Mouse (Mus musculus) cerebellum, postnatal 14 days (tissue): ENCODE measurements around the gene Zfp354a.
A peak's percentile ranks its signal among the peaks of the same experiment; 100 is the strongest.
"Not testable (repeated sequence)": the region's sequence is repeated elsewhere in the genome, so short reads cannot be mapped to it uniquely, and the experiment has no call there.

Source experiments
- DNase-seq, 2 experiments: peaks; one replicate each; pipeline ENCODE4 v3.0.0; 2021; ENCODE audit warnings: mixed read lengths in 2 of 2

Gene Zfp354a

GRCm38 (mm10) chr11:51059151-51059571, at the start of gene Zfp354a:
Gene Zfp354a (plus strand): TSS chr11:51059257.
- DNase-seq = peak; percentile 87 to 90

DNA sequence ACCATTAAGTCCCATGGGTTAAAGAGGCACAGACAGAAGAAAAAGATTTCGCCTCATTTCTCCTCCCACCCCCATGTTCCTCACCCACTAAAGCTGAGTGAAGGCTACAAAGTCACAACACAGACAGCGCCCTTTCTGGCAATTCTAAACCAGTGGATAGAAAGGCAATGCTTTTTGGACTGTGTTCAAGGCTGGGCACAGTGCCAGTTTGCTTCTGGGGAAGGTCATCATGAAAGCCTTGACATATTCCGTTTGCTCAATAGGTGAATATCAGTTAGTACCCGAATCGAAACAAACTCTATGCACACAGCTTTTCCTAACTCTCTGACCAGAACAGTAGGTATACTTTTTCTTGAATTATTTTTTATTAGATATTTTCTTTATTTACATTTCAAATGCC, 47.2 kb upstream of the Zfp354a start:
- DNase-seq = peak; percentile 34 to 63

DNA sequence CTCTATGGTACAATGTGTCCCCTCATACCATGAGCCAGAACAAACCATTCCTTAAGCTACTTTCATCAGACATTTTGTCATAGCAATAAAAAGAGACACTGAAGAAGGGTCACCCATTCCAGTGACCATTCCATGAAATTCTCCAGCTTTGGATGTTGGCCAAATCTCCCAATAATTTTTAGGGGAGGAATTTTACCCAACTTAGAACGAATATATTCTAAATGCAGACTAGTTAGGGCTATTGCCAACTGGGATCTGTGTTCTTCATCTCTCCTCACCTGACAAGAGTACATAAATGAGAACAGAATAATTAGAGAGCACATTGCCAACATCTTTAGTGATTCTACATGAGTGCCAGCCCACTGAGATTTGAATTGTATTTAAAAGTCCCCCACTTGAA, 45.1 kb upstream of the Zfp354a start, which contains the start of gene Olfr54:
Gene Olfr54, plus strand, starts transcription at position 301 of the 400 bp plus-strand sequence.
- DNase-seq = no peak

DNA sequence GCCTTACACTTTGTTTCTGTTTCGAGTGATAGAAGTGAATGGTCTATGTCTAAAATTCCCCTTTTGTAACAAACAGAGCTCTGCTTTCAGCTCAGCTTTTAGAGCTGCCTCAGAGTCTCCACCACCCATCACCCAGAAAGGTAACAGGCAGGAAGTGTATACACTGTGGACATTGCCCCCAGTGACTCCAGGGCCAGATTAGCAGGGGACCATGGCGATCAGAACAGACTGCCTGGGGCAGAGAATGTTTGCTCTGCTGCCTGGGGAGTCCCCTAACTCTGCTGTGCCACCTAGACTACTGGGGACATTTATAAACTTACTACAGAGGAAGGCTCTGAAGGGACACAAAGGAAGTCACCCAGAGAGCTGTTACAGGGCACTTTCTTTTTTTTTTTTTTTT, 42.7 kb upstream of the Zfp354a start:
- no peak for DNase-seq

- peak in 1 of 2 experiments; percentile 21 for DNase-seq
Observed at GRCm38 (mm10) chr11:51026811-51027210, 32.2 kb upstream of the Zfp354a start.

- not testable (repeated sequence) for DNase-seq
Observed at GRCm38 (mm10) chr11:51029381-51029780, 29.7 kb upstream of the Zfp354a start.

- no peak for DNase-seq
Observed at GRCm38 (mm10) chr11:51030225-51030624, 28.8 kb upstream of the Zfp354a start.

DNA sequence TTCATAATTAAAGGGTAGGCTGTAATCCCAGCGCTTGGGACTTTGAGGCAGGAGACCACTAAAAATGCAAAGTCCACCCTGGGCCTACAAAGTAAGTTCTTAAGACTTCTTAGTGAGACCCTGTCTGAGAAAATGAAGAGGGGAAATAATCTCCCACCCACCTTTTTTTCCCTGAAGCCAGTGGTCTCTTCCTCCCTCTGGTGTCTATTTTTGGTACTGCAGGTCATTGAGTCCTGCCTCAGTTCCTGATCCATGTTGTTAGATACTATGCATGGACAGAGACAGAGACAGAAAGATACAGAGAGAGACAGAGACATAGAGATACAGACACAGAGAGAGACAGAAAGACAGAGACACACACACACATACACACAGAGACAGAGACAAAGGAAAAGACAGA, 26.2 kb upstream of the Zfp354a start:
- DNase-seq = peak; percentile 67 to 71

- DNase-seq = not testable (repeated sequence)
Observed at GRCm38 (mm10) chr11:51034141-51034540, 24.9 kb upstream of the Zfp354a start.

DNA sequence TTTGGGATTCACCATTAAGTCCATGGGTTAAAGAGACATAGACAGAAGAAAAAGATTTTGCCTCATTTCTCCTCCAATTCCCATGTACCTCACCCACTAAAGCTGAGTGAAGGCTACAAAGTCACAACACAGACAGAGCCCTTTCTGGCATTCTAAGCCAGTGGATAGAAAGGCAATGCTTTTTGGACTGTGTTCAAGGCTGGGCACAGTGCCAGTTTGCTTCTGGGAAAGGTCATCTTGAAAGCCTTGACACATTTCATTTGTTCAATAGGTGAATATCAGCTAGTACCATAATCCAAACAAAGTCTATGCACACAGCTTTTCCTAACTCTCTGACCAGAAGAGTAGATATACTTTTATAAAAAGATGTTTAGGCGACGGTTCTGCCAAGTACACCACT, 23.1 kb upstream of the Zfp354a start:
- peak in 1 of 2 experiments; percentile 43 for DNase-seq

DNA sequence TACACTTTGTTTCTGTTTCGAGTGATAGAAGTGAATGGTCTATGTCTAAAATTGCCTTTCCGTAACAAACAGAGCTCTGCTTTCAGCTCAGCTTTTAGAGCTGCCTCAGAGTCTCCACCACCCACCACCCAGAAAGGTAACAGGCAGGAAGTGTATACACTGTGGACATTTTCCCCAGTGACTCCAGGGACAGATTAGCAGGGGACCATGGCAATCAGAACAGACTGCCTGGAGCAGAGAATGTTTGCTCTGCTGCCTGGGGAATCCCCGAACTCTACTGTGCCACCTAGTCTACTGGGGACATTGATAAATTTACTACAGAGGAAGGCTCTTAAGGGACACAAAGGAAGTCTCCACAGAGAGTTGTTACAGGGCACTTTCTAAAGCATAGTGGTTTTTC, 14.3 kb upstream of the Zfp354a start:
- not testable (repeated sequence) for DNase-seq

DNA sequence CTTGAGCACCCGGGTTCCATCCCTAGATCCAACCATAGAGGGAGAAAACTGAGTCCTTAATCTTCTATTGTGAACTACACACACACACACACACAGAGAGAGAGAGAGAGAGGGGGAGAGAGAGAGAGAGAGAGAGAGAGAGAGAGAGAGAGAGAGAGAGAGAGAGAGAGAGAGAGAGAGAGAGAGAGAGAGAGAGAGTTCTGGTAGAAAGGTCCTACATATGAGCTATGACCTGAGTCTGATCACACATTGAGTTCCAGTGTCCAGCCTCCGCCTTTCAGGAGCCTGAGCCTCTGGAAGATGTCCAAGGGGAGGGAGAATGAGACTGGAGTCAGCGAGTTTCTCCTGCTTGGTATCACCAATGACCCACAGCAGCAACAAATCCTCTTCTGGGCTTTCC, 11.2 kb upstream of the Zfp354a start, which contains the start of gene Olfr1375:
Gene Olfr1375, plus strand, starts transcription at position 301 of the 400 bp plus-strand sequence.
- DNase-seq = not testable (repeated sequence)

GRCm38 (mm10) chr11:51051678-51052077, 7.4 kb upstream of the Zfp354a start:
- no peak for DNase-seq

GRCm38 (mm10) chr11:51053230-51053629, 5.8 kb upstream of the Zfp354a start:
- peak; percentile 39 to 42 for DNase-seq

DNA sequence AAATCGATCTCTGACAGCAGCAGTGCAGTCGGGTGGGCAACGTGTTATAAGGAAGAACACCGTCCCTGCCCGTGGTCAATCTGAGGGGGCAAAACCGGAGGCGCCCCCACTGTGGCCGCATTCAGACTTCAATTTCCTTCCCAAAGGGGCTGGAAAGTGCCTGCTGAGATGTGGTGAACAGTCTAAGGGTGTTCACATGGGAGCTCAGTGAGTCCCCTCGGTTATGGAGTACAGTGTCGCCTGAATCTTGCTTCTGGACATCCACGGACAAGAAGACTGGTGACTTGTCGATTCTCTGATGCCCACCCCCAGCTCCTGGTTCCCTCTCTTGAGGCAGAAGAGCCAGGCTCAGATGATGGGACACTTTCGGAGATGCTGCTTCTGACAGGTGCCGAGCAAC, 583 bp downstream of the Zfp354a start:
- peak in 1 of 2 experiments; percentile 19 for DNase-seq

GRCm38 (mm10) chr11:51060981-51061380, 1.9 kb downstream of the Zfp354a start:
- peak in 1 of 2 experiments; percentile 21 for DNase-seq

- DNase-seq = no peak
Observed at GRCm38 (mm10) chr11:51063276-51063675, 4.2 kb downstream of the Zfp354a start.

DNA sequence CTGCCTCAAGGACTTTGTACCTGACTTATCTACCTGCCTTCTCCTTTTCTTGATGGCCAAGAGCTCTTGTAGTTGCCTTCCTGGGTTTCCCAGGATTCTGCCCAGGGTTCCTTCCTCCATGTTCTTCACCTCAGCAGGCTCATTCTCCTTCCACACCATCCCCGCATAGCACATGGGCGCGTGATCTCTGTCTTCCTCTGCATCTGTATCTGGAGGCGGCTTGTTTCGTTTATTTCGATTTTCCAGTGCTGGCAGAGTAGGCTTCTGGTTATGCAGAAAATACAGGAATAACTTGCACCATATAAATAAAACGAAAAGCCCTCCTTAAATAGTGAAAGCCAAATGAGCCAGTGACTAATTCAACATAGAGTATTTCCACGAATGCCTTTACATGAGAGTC, 4.8 kb downstream of the Zfp354a start:
- DNase-seq = no peak

DNA sequence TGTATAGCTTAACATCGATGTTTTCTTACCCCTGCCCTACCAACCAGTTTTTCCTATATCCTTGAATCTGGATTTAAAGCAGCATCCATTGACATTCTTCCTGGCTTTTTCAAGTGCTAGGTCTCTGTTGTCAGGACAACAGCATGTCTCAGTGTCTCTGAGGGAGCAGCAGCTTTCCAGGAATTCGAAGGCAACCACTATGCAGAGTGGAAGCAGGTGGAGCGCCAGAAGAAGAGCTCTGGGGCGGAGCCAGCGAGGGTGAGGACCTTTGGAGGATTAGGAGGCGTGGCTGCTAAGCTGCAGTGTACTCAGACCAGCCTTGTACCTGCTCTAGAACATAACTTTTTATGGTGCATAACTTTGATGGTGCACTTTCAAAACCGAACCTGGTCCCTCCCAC, 25.5 kb downstream of the Zfp354a start:
- peak; percentile 15 to 27 for DNase-seq

GRCm38 (mm10) chr11:51085269-51085668, 26.2 kb downstream of the Zfp354a start:
- no peak for DNase-seq

DNA sequence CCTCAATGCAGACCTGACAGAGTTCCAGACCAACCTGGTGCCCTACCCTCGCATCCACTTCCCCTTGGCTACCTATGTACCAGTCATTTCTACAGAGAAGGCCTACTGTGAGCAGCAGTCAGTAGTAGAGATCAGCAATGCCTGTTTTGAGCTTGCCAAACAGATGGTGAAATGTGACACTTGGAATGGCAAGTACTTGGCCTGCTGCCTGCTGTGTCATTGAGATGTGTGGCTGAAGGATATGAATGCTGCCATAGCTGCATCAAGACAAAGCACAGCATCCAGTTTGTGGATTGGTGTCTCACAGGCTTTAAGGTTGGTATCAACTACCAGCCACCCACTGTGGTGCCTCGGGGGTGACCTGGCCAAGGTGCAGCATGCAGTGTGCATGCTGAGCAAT, 48.2 kb downstream of the Zfp354a start:
- peak; percentile 48 to 63 for DNase-seq

- DNase-seq = no peak
Observed at GRCm38 (mm10) chr11:51110621-51111020, 51.6 kb downstream of the Zfp354a start.
